Mouse (Mus musculus) lung, adult 2 months (tissue): ENCODE results near the gene Spint4.

ENCODE experiments used
- CTCF ChIP-seq: fragments of 200-500 bp; IDR thresholded peaks from 2 replicates; pipeline ENCODE4 v1.5.1; 2011; ENCODE audit warnings: mild to moderate bottlenecking, low read length, control low read depth; ENCODE audit not compliant: insufficient read depth
- POLR2A ChIP-seq: fragments of 200-500 bp; IDR thresholded peaks from 2 replicates; pipeline ENCODE4 v1.6.1; 2011; ENCODE audit warnings: low read depth, mild to moderate bottlenecking, control low read depth, low read length, borderline replicate concordance; ENCODE audit errors: extremely low read depth

DNA sequence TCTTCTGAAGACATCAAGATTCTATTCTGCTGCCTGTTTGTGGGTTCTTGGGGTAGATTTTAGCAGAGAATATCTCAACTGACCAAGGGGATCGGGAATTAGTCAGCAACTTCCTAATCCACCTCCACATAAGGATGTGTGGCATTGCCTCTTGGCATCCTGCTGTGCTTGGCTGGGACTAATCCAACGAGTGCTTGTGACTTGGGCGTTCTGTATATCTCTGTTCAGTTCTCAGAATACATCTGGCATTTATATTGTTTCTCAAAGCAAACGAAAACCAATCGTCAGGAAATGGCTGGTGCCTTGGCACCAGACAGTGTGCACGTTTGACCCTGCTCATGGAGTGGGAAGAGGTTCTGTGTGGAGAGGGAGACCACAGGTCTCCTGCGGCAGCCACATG, 41.6 kb downstream of the Spint4 start:
- TF ChIP-seq CTCF (no peak), POLR2A (no peak)
